Mouse (Mus musculus): ENCODE measurements around the gene Lce1c. TPM values are rescaled to one million over a fixed set of nuclear protein-coding genes. Genes with fewer than 3 reads are reported as not detected.

The Lce1c gene
- polyA plus RNA-seq (2014; fragmentation: Nextera tagmentation; extraction: Ambion mirVana): not detected in 2 replicates

GRCm38 (mm10) chr3:92678947-92679346 is at the start of gene Lce1c:
Gene Lce1c, plus strand, starts transcription at chr3:92679247.
- Histone ChIP-seq H3K27ac (replicated peaks in 1 of 2; ENCODE audit: control insufficient read depth in 1 of 2, insufficient read depth in 1 of 2, low read depth in 2 of 2, low read length in 2 of 2) (no peak within 1 kb of the TSS), H3K27me3 (ENCODE audit: control insufficient read depth, insufficient read depth, low read length) (no peaks in the 10 kb centered on the region), H3K9ac (ENCODE audit: low read length) (no peak within 1 kb of the TSS), H3K4me1 (ENCODE audit: control insufficient read depth in 2 of 2, insufficient read depth in 2 of 2, low read length in 2 of 2) (no peaks in the 10 kb centered on the region), H3K36me3 (ENCODE audit: control insufficient read depth, insufficient read depth, low read length) (no peaks in the 10 kb centered on the region), H3K4me2 (ENCODE audit: low read length) (no peak within 1 kb of the TSS), H3K4me3 (ENCODE audit: control insufficient read depth in 1 of 2, insufficient read depth in 1 of 2, low read depth in 1 of 2, low read length in 2 of 2) (no peak within 1 kb of the TSS), H3K9me3 (ENCODE audit: control insufficient read depth, low read length) (no peaks in the 10 kb centered on the region)
- ATAC-seq (ENCODE audit: insufficient number of reproducible peaks, insufficient read depth, low FRiP score, low read depth): no peak
- WGBS: 73% methylated on average over 4 of the region's 4 CpGs

- no peak for ATAC-seq (ENCODE audit: insufficient number of reproducible peaks, insufficient read depth, low FRiP score, low read depth)
- H3K36me3 ChIP-seq (ENCODE audit: control insufficient read depth, insufficient read depth, low read length): no peaks in the 10 kb centered on the region
- no peak overlapping the region for H3K4me3 ChIP-seq (ENCODE audit: control insufficient read depth in 1 of 2, insufficient read depth in 1 of 2, low read depth in 1 of 2, low read length in 2 of 2)
- 57% methylated on average over 1 of the region's 1 CpGs for WGBS
- no peaks in the 10 kb centered on the region for H3K9me3 ChIP-seq (ENCODE audit: control insufficient read depth, low read length)
- no peaks in the 10 kb centered on the region for H3K4me1 ChIP-seq (ENCODE audit: control insufficient read depth in 2 of 2, insufficient read depth in 2 of 2, low read length in 2 of 2)
- H3K27me3 ChIP-seq (ENCODE audit: control insufficient read depth, insufficient read depth, low read length): no peaks in the 10 kb centered on the region
- H3K4me2 ChIP-seq (ENCODE audit: low read length): no peak overlapping the region
- no peak overlapping the region for H3K27ac ChIP-seq (replicated peaks in 1 of 2; ENCODE audit: control insufficient read depth in 1 of 2, insufficient read depth in 1 of 2, low read depth in 2 of 2, low read length in 2 of 2)
- H3K9ac ChIP-seq (ENCODE audit: low read length): no peak overlapping the region
Observed at GRCm38 (mm10) chr3:92637745-92638652, 41.0 kb upstream of the Lce1c start.

GRCm38 (mm10) chr3:92638653-92638991 is 40.4 kb upstream of the Lce1c start:
- Histone ChIP-seq H3K9me3 (ENCODE audit: control insufficient read depth, low read length) (no peaks in the 10 kb centered on the region), H3K36me3 (ENCODE audit: control insufficient read depth, insufficient read depth, low read length) (no peaks in the 10 kb centered on the region), H3K27ac (replicated peaks in 1 of 2; ENCODE audit: control insufficient read depth in 1 of 2, insufficient read depth in 1 of 2, low read depth in 2 of 2, low read length in 2 of 2) (no peak overlapping the region), H3K27me3 (ENCODE audit: control insufficient read depth, insufficient read depth, low read length) (no peaks in the 10 kb centered on the region), H3K4me2 (ENCODE audit: low read length) (no peak overlapping the region), H3K4me3 (ENCODE audit: control insufficient read depth in 1 of 2, insufficient read depth in 1 of 2, low read depth in 1 of 2, low read length in 2 of 2) (no peak overlapping the region), H3K4me1 (ENCODE audit: control insufficient read depth in 2 of 2, insufficient read depth in 2 of 2, low read length in 2 of 2) (no peaks in the 10 kb centered on the region), H3K9ac (ENCODE audit: low read length) (no peak overlapping the region)
- WGBS: 69% methylated on average over 3 of the region's 3 CpGs
- no peak for ATAC-seq (ENCODE audit: insufficient number of reproducible peaks, insufficient read depth, low FRiP score, low read depth)

GRCm38 (mm10) chr3:92639854-92640253 is 39.2 kb upstream of the Lce1c start:
- Histone ChIP-seq H3K4me1 (ENCODE audit: control insufficient read depth in 2 of 2, insufficient read depth in 2 of 2, low read length in 2 of 2) (no peaks in the 10 kb centered on the region), H3K4me3 (ENCODE audit: control insufficient read depth in 1 of 2, insufficient read depth in 1 of 2, low read depth in 1 of 2, low read length in 2 of 2) (no peak overlapping the region), H3K27me3 (ENCODE audit: control insufficient read depth, insufficient read depth, low read length) (no peaks in the 10 kb centered on the region), H3K9ac (ENCODE audit: low read length) (no peak overlapping the region), H3K9me3 (ENCODE audit: control insufficient read depth, low read length) (no peaks in the 10 kb centered on the region), H3K36me3 (ENCODE audit: control insufficient read depth, insufficient read depth, low read length) (no peaks in the 10 kb centered on the region), H3K27ac (replicated peaks in 1 of 2; ENCODE audit: control insufficient read depth in 1 of 2, insufficient read depth in 1 of 2, low read depth in 2 of 2, low read length in 2 of 2) (no peak overlapping the region), H3K4me2 (ENCODE audit: low read length) (no peak overlapping the region)
- WGBS: 89% methylated on average over 15 of the region's 15 CpGs
- ATAC-seq (ENCODE audit: insufficient number of reproducible peaks, insufficient read depth, low FRiP score, low read depth): no peak

GRCm38 (mm10) chr3:92648207-92648606 is 30.8 kb upstream of the Lce1c start, which contains the start of gene Lce1a1:
Gene Lce1a1, minus strand, starts transcription at chr3:92648307.
- Histone ChIP-seq H3K27me3 (ENCODE audit: control insufficient read depth, insufficient read depth, low read length) (no peaks in the 10 kb centered on the region), H3K4me3 (ENCODE audit: control insufficient read depth in 1 of 2, insufficient read depth in 1 of 2, low read depth in 1 of 2, low read length in 2 of 2) (no peak within 1 kb of the TSS), H3K4me1 (ENCODE audit: control insufficient read depth in 2 of 2, insufficient read depth in 2 of 2, low read length in 2 of 2) (no peaks in the 10 kb centered on the region), H3K27ac (replicated peaks in 1 of 2; ENCODE audit: control insufficient read depth in 1 of 2, insufficient read depth in 1 of 2, low read depth in 2 of 2, low read length in 2 of 2) (no peak within 1 kb of the TSS), H3K9ac (ENCODE audit: low read length) (no peak within 1 kb of the TSS), H3K9me3 (ENCODE audit: control insufficient read depth, low read length) (no peaks in the 10 kb centered on the region), H3K36me3 (ENCODE audit: control insufficient read depth, insufficient read depth, low read length) (no peaks in the 10 kb centered on the region), H3K4me2 (ENCODE audit: low read length) (no peak within 1 kb of the TSS)
- 62% methylated on average over 1 of the region's 1 CpGs for WGBS
- no peak for ATAC-seq (ENCODE audit: insufficient number of reproducible peaks, insufficient read depth, low FRiP score, low read depth)

- Histone ChIP-seq H3K4me2 (ENCODE audit: low read length) (no peak within 1 kb of the TSS), H3K4me3 (ENCODE audit: control insufficient read depth in 1 of 2, insufficient read depth in 1 of 2, low read depth in 1 of 2, low read length in 2 of 2) (no peak within 1 kb of the TSS), H3K27me3 (ENCODE audit: control insufficient read depth, insufficient read depth, low read length) (no peaks in the 10 kb centered on the region), H3K9me3 (ENCODE audit: control insufficient read depth, low read length) (no peaks in the 10 kb centered on the region), H3K9ac (ENCODE audit: low read length) (no peak within 1 kb of the TSS), H3K36me3 (ENCODE audit: control insufficient read depth, insufficient read depth, low read length) (no peaks in the 10 kb centered on the region), H3K27ac (replicated peaks in 1 of 2; ENCODE audit: control insufficient read depth in 1 of 2, insufficient read depth in 1 of 2, low read depth in 2 of 2, low read length in 2 of 2) (no peak within 1 kb of the TSS), H3K4me1 (ENCODE audit: control insufficient read depth in 2 of 2, insufficient read depth in 2 of 2, low read length in 2 of 2) (no peaks in the 10 kb centered on the region)
- ATAC-seq (ENCODE audit: insufficient number of reproducible peaks, insufficient read depth, low FRiP score, low read depth): no peak
Observed at GRCm38 (mm10) chr3:92656826-92657225, 22.2 kb upstream of the Lce1c start, which contains the start of gene Lce1b. Gene Lce1b, minus strand, starts transcription at chr3:92656926.

GRCm38 (mm10) chr3:92670215-92670614 is 8.8 kb upstream of the Lce1c start, which contains the start of gene Lce1a2:
Gene Lce1a2, minus strand, starts transcription at chr3:92670315.
- H3K27me3 ChIP-seq (ENCODE audit: control insufficient read depth, insufficient read depth, low read length): no peaks in the 10 kb centered on the region
- no peak within 1 kb of the TSS for H3K4me3 ChIP-seq (ENCODE audit: control insufficient read depth in 1 of 2, insufficient read depth in 1 of 2, low read depth in 1 of 2, low read length in 2 of 2)
- ATAC-seq (ENCODE audit: insufficient number of reproducible peaks, insufficient read depth, low FRiP score, low read depth): no peak
- H3K9me3 ChIP-seq (ENCODE audit: control insufficient read depth, low read length): no peaks in the 10 kb centered on the region
- H3K4me1 ChIP-seq (ENCODE audit: control insufficient read depth in 2 of 2, insufficient read depth in 2 of 2, low read length in 2 of 2): no peaks in the 10 kb centered on the region
- H3K9ac ChIP-seq (ENCODE audit: low read length): no peak within 1 kb of the TSS
- H3K36me3 ChIP-seq (ENCODE audit: control insufficient read depth, insufficient read depth, low read length): no peaks in the 10 kb centered on the region
- H3K4me2 ChIP-seq (ENCODE audit: low read length): no peak within 1 kb of the TSS
- no peak within 1 kb of the TSS for H3K27ac ChIP-seq (replicated peaks in 1 of 2; ENCODE audit: control insufficient read depth in 1 of 2, insufficient read depth in 1 of 2, low read depth in 2 of 2, low read length in 2 of 2)

GRCm38 (mm10) chr3:92687110-92687509 is 8.1 kb downstream of the Lce1c start, which contains the start of gene Lce1d:
Gene Lce1d, minus strand, starts transcription at chr3:92687210.
- 63% methylated on average over 2 of the region's 2 CpGs for WGBS
- ATAC-seq (ENCODE audit: insufficient number of reproducible peaks, insufficient read depth, low FRiP score, low read depth): no peak
- no peak within 1 kb of the TSS for H3K4me2 ChIP-seq (ENCODE audit: low read length)

More at GRCm38 (mm10) chr3:92687110-92687509, 8.1 kb downstream of the Lce1c start, which contains the start of gene Lce1d:
- no peak within 1 kb of the TSS for H3K9ac ChIP-seq (ENCODE audit: low read length)
- no peaks in the 10 kb centered on the region for H3K9me3 ChIP-seq (ENCODE audit: control insufficient read depth, low read length)
- H3K4me3 ChIP-seq (ENCODE audit: control insufficient read depth in 1 of 2, insufficient read depth in 1 of 2, low read depth in 1 of 2, low read length in 2 of 2): no peak within 1 kb of the TSS
- no peak within 1 kb of the TSS for H3K27ac ChIP-seq (replicated peaks in 1 of 2; ENCODE audit: control insufficient read depth in 1 of 2, insufficient read depth in 1 of 2, low read depth in 2 of 2, low read length in 2 of 2)
- H3K36me3 ChIP-seq (ENCODE audit: control insufficient read depth, insufficient read depth, low read length): no peaks in the 10 kb centered on the region
- no peaks in the 10 kb centered on the region for H3K27me3 ChIP-seq (ENCODE audit: control insufficient read depth, insufficient read depth, low read length)
- H3K4me1 ChIP-seq (ENCODE audit: control insufficient read depth in 2 of 2, insufficient read depth in 2 of 2, low read length in 2 of 2): no peaks in the 10 kb centered on the region
